Mouse (Mus musculus) heart, postnatal 0 days (tissue): ENCODE results near the gene Slc25a12. TPM values are rescaled to one million over a fixed set of nuclear protein-coding genes. Genes with fewer than 3 reads are reported as not detected.

Experiments used
- ATAC-seq: fragments of 200-750 bp; cut with Nextera tagmentation; 2 replicates; pipeline ENCODE4 v1.8.0; 2017; ENCODE audit warnings: low read depth, moderate number of reproducible peaks, moderate library complexity; ENCODE audit not compliant: insufficient read depth
- DNase-seq: peaks from one replicate; pipeline ENCODE4 v3.0.0-alpha.2; 2016; ENCODE audit warnings: low spot score
- H3K27ac ChIP-seq: fragments of 300-500 bp; sonication (generic); 2 replicates; pipeline ENCODE4 v1.5.1; 2014; ENCODE audit warnings: low read depth, mild to moderate bottlenecking
- H3K27me3 ChIP-seq: fragments of 300-500 bp; sonication (generic); 2 replicates; pipeline ENCODE4 v1.6.1; 2014; ENCODE audit warnings: low read length, mixed read lengths; ENCODE audit not compliant: control insufficient read depth, insufficient read depth
- H3K36me3 ChIP-seq: fragments of 300-500 bp; sonication (generic); replicated peaks from 2 replicates; pipeline ENCODE4 v1.6.1; 2014; ENCODE audit warnings: low read length, mixed read lengths; ENCODE audit not compliant: control insufficient read depth, insufficient read depth
- H3K4me1 ChIP-seq: fragments of 300-500 bp; sonication (generic); 2 replicates; pipeline ENCODE4 v1.6.1; 2014; ENCODE audit warnings: antibody characterized with exemption; ENCODE audit not compliant: control insufficient read depth, insufficient read depth
- H3K4me2 ChIP-seq: fragments of 300-500 bp; sonication (generic); 2 replicates; pipeline ENCODE4 v1.6.1; 2014; ENCODE audit warnings: low read depth, mild to moderate bottlenecking, low read length, moderate library complexity
- H3K4me3 ChIP-seq: fragments of 300-500 bp; sonication (generic); 2 replicates; pipeline ENCODE4 v1.5.1; 2014; ENCODE audit warnings: low read depth, low read length
- H3K9ac ChIP-seq: fragments of 300-500 bp; sonication (generic); replicated peaks from 2 replicates; pipeline ENCODE4 v1.6.1; 2014; ENCODE audit warnings: low read depth, low read length, mixed read lengths
- H3K9me3 ChIP-seq: fragments of 300-500 bp; sonication (generic); replicated peaks from 2 replicates; pipeline ENCODE4 v1.6.1; 2016; ENCODE audit warnings: low read length; ENCODE audit not compliant: control insufficient read depth
- CTCF ChIP-seq: IDR thresholded peaks from 2 replicates; pipeline ENCODE4 v1.5.1; 2016; ENCODE audit warnings: antibody characterized with exemption, control low read depth, low read depth
- EP300 ChIP-seq: IDR thresholded peaks from 2 replicates; pipeline ENCODE4 v1.6.1; 2016; ENCODE audit warnings: antibody characterized with exemption, low read depth
- WGBS: fragments of 180-500 bp; shearing (Covaris S2); extraction: QIAGEN DNeasy Blood & Tissue Kit; methylation state at CpG from one replicate; pipeline ENCODE4 v1.1.7; 2014; 5-methylcytosine and 5-hydroxymethylcytosine counted together
- polyA plus RNA-seq: library from polyadenylated mRNA; unstranded; fragments of >200 nt; fragmentation: Nextera tagmentation; extraction: Ambion mirVana; gene quantifications from 2 replicates; pipeline ENCODE4 v1.2.1, GENCODE M21; 2015
- total RNA-seq: library from RNA; depleted of rRNA; stranded (reverse); fragments of >200 nt; gene quantifications from 2 replicates; pipeline ENCODE4 v1.2.3, GENCODE M21; 2014; ENCODE audit warnings: low replicate concordance

Slc25a12 gene
- total and polyA plus RNA-seq, 2 experiments from 2014 or later, result 155 to 159 TPM

DNA sequence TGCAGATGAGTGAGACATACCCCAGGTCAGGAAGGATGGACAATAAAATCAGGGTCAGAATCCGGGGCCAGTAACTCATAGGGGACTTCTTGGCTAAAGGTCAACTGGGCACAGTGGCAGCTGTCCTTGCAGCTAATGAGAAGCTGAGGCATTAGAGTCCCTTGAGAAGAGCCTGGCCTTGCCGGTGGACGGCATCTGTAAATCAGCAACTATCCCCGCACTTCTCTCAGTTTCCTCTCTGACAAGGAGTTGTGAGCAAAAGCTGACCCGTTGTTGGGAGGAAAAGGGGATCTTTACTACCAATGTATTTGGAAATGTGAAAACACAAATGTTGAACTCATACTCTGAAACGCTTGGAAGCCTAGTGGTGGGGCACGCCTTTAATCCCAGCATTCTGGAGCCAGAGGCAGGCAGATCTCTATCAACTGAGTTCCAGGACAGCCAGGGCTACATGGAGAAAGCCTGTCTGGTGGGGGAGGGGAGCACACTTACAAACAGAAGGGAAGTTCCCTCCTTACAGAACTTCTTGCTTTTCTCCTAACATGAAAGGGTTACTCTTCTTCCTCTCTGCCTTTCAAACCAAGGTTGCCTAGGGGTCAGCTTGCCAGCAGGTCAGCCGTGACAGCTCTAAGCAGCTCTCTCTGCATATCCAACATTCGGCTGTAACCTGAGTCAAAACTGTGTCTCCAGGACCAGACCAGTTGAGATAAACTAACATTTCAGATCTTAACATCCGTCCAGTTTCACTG is 14.1 kb downstream of the Slc25a12 start:
- peak; percentile 23 for DNase-seq
- Histone ChIP-seq H3K9ac (no peak overlapping the region), H3K9me3 (no peaks in the 10 kb centered on the region), H3K4me1 (peaks cover 20% of the 10 kb centered on the region), H3K4me3 (no peak overlapping the region), H3K4me2 (no peak overlapping the region), H3K27ac (peak overlapping the region; percentile 82), H3K36me3 (peaks cover 5% of the 10 kb centered on the region; the same call in 1 of the 2 replicates), H3K27me3 (no peaks in the 10 kb centered on the region)
- peak; percentile 52; the same call in 1 of the 2 replicates for ATAC-seq
- WGBS, result 58% methylated on average over 10 of the region's 10 CpGs
- no peak for TF ChIP-seq CTCF
- TF ChIP-seq EP300, result no peak

DNA sequence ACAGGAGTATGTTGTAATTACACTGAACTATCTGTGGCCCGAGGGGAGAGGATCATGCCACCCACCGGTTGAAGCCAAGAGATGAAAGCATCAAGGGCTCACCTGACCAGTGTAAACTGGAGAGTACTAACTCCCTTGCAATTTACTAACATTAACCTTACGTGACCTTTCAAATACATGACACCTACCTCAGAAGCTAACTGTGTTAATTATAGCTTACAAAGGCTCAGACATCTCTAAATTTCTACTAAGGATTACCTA is 15.9 kb downstream of the Slc25a12 start:
- no peak overlapping the region for H3K4me3 ChIP-seq
- H3K9ac ChIP-seq, result no peak overlapping the region
- DNase-seq, result no peak
- H3K36me3 ChIP-seq, result no peaks in the 10 kb centered on the region
- no peak for ATAC-seq
- no peaks in the 10 kb centered on the region for H3K27me3 ChIP-seq
- H3K4me2 ChIP-seq, result no peak overlapping the region
- TF ChIP-seq CTCF (no peak), EP300 (no peak)
- H3K9me3 ChIP-seq, result no peaks in the 10 kb centered on the region
- no peak overlapping the region for H3K27ac ChIP-seq
- WGBS, result 68% methylated on average over 3 of the region's 3 CpGs
- H3K4me1 ChIP-seq, result peaks cover 10% of the 10 kb centered on the region; the same call in 1 of the 2 replicates

DNA sequence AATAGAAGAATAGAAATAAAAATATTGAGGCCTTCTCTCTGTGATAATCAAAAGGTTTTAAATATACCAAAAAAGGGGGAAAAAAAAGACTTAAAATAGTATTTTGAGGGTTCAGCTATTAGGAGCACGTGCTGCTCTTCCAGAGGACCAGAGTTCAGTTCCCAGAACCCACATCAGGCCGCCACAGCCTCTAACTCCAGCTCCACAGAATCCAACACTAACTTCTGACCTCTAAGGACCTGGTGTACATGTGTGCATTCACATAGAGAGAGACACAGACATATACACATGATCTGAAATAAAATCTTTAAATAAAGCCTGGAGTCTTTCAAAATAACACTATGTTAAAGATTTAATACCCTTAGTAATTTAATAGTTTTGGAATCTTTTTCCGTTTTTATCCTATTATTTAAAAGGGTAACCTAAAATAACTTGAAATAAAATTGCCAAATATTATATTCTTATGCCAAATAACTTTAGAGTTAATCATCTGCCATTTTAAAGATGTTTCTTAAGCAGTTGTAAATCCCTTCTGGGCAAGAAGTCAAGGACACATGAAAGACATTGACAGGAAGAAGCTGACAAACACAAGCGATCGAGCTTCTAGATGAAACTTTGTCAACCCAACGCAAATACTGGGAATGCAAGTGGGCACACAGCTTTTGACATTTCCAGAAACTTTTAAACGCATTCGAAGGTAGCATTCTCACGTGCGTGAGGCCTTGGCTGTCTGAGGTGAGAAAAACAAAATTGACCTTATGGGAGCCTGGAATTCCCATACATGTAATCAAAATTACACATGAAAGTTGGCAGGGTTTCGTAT is 16.4 kb downstream of the Slc25a12 start:
- Histone ChIP-seq H3K36me3 (no peaks in the 10 kb centered on the region), H3K4me2 (no peak overlapping the region), H3K4me3 (no peak overlapping the region), H3K9me3 (no peaks in the 10 kb centered on the region), H3K4me1 (peaks cover 10% of the 10 kb centered on the region; the same call in 1 of the 2 replicates), H3K9ac (no peak overlapping the region), H3K27ac (no peak overlapping the region), H3K27me3 (no peaks in the 10 kb centered on the region)
- ATAC-seq (no peak), DNase-seq (no peak)
- TF ChIP-seq CTCF (no peak), EP300 (no peak)
- WGBS, result 85% methylated on average over 11 of the region's 11 CpGs

DNA sequence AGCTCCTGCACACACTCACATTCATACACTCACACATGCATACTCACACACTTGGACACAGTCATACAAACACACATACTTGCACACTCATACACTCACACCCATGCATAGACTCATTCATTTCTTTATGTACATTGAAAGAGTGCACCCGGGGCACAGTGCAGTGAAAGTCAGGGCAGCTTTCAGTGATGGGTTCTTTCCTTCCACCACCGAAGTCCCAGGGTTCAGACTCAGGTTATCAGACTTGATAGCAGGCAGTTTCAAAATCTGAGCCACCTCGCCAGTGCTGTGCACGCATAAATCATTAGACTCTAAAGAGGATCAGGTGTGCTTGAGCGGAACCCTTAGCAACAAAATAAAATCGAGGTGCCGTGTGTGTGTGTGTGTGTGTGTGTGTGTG is 17.4 kb downstream of the Slc25a12 start:
- Histone ChIP-seq H3K27ac (no peak overlapping the region), H3K27me3 (no peaks in the 10 kb centered on the region), H3K9ac (no peak overlapping the region), H3K4me1 (peaks cover 10% of the 10 kb centered on the region; the same call in 1 of the 2 replicates), H3K4me2 (no peak overlapping the region), H3K36me3 (no peaks in the 10 kb centered on the region), H3K9me3 (no peaks in the 10 kb centered on the region), H3K4me3 (no peak overlapping the region)
- ATAC-seq, result no peak
- no peak for DNase-seq
- 53% methylated on average over 7 of the region's 7 CpGs for WGBS
- no peak for TF ChIP-seq EP300
- no peak for TF ChIP-seq CTCF

DNA sequence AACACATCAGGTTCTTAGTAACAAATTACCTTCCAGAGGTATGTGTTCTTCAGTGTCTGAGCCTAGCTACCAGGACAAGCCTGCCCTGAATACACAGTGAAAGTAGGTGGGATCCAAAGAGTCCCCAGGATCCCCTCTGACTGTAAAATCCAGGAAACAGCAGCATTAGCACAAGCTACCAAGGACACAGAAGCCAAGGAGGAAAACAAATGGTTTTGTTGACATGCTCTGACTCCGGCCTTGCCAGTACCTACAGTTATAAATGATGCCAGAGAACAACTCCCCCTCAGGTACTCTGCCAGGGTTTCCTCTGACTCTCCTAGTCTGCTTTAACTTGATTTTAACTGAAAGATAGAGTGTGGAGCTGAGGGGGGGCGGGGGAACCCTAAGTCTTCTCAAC is 18.0 kb downstream of the Slc25a12 start:
- no peaks in the 10 kb centered on the region for H3K36me3 ChIP-seq
- H3K27ac ChIP-seq, result no peak overlapping the region
- TF ChIP-seq CTCF, result no peak
- no peak for TF ChIP-seq EP300
- peaks cover 10% of the 10 kb centered on the region; the same call in 1 of the 2 replicates for H3K4me1 ChIP-seq
- H3K27me3 ChIP-seq, result no peaks in the 10 kb centered on the region
- no peaks in the 10 kb centered on the region for H3K9me3 ChIP-seq
- DNase-seq, result no peak
- 75% methylated on average over 2 of the region's 2 CpGs for WGBS
- H3K4me2 ChIP-seq, result no peak overlapping the region
- no peak overlapping the region for H3K4me3 ChIP-seq
- ATAC-seq, result no peak
- no peak overlapping the region for H3K9ac ChIP-seq
